Mouse (Mus musculus) spleen, postnatal 4 days (tissue): Measurements from ENCODE around the gene Gm28998.
"Not testable (repeated sequence)": the region's sequence is repeated elsewhere in the genome, so short reads cannot be mapped to it uniquely, and the experiment has no call there.

ENCODE experiments used
- DNase-seq, 2 experiments: peaks; one replicate each; pipeline ENCODE4 v3.0.0; 2022; ENCODE audit warnings: low spot score in 2 of 2

Gene Gm28998

GRCm38 (mm10) chrY:7253487-7253886 lies at the start of gene Gm28998:
Gene Gm28998 (plus strand): TSS chrY:7253787.
- DNase-seq: not testable (repeated sequence)
